Mouse (Mus musculus) thymus, postnatal 14 days (tissue): ENCODE results near the gene Sowaha.
"Not testable (repeated sequence)": the region's sequence is repeated elsewhere in the genome, so short reads cannot be mapped to it uniquely, and the experiment has no call there.

Experiments
- DNase-seq: peaks from one replicate; pipeline ENCODE4 v3.0.0; 2021

The Sowaha gene

GRCm38 (mm10) chr11:53431347-53432056, 48.6 kb downstream of the Sowaha start:
- no peak for DNase-seq

GRCm38 (mm10) chr11:53430670-53431346, 49.3 kb downstream of the Sowaha start, which contains the start of the genes Uqcrq and Gdf9:
Gene Uqcrq, minus strand, starts transcription at chr11:53430831.
Gene Gdf9, plus strand, starts transcription at chr11:53431023.
- peak; percentile 99 for DNase-seq

DNA sequence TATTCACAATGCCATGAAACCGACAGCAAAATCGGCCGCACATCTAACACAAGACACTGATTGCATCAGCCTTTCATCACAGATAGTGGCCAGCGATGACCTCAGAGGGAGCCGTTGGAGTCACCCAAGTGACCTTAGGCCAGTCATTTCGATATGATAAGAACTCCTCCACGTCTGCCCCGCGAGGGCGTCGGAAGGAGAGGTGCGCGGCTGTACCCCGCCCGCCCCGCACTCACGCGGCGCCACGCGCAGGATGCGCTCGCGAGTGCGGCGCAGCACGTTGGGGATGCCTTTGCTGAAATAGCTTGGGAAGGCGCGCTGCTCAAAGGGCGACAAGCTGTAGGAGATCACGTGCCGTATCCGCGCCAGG, 49.8 kb downstream of the Sowaha start:
- DNase-seq, result no peak

DNA sequence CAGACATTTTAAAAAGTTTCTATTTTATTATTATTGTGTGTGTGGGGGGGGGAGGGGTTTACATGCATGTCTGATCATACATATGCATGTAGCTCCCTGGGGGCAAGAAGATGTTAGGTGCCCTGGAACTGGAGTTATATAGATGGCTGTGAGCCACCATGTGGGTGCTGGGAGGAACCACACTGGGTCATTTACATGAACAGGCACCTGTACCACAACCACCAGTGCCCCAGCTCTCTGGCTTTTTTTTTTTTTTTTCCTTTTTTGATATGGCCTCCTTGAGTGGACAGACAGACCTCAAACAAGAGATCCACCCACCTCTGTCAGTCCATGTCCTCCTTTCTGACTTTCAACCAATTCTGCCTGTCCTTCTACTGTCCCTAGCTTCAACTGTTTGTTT, 50.9 kb downstream of the Sowaha start:
- DNase-seq, result no peak

DNA sequence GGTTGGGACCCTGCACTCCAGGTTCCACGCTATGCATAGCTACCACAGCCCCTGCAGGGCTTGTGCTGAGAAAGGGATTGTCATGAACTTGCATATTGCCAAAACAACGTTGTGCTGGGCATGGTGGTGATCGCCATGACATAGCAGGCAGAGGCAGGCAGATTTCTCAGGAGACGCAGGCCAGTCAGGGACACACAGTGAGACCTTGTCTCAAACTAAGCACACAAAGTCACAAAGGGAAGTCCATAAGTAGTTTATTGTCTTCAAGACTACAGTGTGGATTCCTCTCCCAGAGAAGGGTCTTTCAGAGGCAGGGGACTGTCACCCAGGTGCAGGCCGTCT, 51.4 kb downstream of the Sowaha start:
- no peak for DNase-seq

DNA sequence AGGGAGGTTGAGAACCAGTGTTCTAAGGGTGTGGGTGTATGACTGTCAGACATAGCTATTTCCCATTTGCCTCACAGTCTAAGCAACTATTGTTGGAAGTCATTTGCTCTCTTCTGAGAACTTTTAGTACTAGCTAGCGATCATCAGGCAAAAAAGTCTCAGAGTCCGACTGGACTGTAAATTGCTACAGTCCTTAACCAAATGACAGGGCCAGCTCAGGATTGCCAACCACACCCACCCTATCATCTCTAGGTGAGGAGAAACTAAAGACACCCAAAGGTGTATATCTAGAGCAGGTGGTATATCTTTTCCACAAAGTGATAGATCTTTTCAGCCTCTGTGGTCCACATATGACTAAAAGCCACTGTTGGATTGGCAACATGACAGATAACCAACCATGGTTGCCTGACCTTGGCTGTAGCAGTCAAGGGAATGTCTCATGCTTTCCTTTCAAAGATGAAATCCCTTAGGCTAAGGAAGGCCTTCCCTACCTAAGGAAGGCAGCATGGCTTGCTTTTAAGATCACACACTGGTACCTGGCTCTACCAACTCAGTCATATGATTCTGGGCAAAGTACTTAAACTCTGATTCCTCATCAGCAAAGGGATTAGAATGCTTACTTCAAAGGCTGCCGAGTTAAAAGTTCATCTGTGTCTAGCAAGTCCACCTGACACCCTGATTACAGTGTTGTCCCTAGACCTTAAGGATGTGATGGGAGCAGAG, 51.9 kb downstream of the Sowaha start:
- no peak for DNase-seq

GRCm38 (mm10) chr11:53426914-53427313, 53.2 kb downstream of the Sowaha start:
- not testable (repeated sequence) for DNase-seq
